Mouse (Mus musculus): ENCODE measurements around the gene Olfr516.

Gene Olfr516

GRCm38 (mm10) chr7:108850429-108850828 is at the start of gene Olfr516:
Gene Olfr516 (minus strand): TSS chr7:108850529.
- DNase-seq (ENCODE audit: low spot score in 2 of 2), result no peak

DNA sequence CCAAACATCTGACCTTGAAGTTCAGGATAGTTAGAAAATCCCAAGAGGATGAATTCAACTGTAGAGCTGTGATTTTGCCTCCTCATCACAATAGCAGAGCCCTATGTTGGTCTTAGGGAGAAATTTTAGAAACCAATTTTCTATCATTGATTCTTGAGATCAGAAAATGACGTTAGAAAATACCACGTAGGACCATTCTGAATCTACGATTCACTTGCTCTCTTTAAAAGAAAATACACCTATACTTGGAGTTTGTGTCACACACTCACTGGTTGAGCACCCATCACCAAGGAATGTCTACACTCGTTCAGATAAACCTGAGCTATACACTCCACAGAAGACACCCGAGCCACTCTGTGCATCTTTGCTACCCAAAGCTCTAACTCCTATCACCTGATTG is 44.0 kb upstream of the Olfr516 start, which contains the start of gene Olfr519:
Gene Olfr519, minus strand, starts transcription at position 101 of the 400 bp plus-strand sequence.
- no peak for DNase-seq (ENCODE audit: low spot score in 2 of 2)

DNA sequence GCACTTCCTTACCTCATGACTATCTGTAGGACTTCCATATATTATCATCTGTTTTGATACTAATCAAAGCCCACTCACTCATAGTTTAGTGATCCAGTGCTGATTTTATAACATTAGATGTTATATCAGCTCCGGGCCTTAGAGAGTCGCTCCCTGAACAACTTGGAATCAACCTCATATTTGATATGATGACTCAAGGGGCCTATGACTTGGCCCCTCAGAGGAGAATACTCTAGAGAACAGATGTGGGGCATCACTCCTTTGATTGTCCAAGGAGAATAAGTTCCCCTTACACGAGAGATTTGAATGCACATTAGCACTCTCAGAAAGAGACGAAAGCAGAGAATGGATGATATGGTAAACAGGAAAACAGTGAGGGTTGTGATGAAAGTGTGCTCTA is 34.6 kb upstream of the Olfr516 start, which contains the start of gene Olfr518:
Gene Olfr518, minus strand, starts transcription at position 101 of the 400 bp plus-strand sequence.
- DNase-seq (ENCODE audit: low spot score in 2 of 2), result no peak

GRCm38 (mm10) chr7:108872279-108872678 is 21.9 kb upstream of the Olfr516 start, which contains the start of gene Olfr517:
Gene Olfr517 (minus strand): TSS chr7:108872379.
- DNase-seq (ENCODE audit: low spot score in 2 of 2), result no peak

DNA sequence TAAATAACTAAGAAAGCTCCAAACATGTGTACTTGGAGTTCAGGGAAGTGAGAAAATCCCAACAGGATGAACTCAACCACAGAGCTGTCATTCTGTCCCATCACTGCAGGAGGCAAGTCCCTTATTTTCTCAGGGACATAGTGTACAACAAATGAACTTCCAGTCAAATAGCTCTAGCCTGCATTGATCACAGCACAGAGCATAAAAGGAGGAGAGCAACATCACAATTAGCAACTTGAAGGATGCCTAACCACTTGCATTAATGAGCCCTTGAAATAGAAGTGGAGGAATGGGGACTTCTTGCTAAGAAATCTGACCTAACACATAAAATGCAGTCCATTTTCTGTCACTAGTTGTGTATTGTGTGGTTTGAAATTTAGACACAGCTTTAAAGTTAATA is 24.4 kb downstream of the Olfr516 start, which contains the start of gene Olfr514:
Gene Olfr514, minus strand, starts transcription at position 101 of the 400 bp plus-strand sequence.
- no peak for DNase-seq (ENCODE audit: low spot score in 2 of 2)

DNA sequence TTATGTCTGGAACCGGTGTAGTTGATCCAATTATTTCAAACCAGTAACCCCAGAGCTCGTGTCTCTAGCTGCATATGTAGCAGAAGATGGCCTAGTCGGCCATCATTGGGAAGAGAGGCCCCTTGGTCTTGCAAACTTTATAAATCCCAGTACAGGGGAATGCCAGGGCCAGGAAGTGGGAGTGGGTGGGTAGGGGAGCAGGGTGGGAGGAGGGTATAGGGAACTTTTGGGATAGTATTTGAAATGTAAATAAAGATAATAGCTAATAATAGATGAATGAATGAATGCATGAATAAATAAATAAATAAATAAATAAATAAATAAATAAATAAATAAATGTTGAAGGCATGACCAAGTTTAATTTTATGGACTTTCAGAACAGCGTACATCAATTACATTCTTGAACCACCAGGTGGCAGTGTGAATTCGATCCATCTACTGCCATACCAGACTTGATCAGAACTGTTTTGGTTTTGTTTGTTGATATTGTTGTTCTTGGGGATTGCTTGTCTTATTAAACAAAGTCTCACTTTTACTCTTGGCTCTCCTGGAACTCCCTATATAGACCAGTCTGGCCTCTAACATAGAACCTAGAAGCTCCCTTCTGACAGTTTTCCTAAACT is 35.6 kb downstream of the Olfr516 start:
- peak; percentile 2 to 12 for DNase-seq (ENCODE audit: low spot score in 2 of 2)

DNA sequence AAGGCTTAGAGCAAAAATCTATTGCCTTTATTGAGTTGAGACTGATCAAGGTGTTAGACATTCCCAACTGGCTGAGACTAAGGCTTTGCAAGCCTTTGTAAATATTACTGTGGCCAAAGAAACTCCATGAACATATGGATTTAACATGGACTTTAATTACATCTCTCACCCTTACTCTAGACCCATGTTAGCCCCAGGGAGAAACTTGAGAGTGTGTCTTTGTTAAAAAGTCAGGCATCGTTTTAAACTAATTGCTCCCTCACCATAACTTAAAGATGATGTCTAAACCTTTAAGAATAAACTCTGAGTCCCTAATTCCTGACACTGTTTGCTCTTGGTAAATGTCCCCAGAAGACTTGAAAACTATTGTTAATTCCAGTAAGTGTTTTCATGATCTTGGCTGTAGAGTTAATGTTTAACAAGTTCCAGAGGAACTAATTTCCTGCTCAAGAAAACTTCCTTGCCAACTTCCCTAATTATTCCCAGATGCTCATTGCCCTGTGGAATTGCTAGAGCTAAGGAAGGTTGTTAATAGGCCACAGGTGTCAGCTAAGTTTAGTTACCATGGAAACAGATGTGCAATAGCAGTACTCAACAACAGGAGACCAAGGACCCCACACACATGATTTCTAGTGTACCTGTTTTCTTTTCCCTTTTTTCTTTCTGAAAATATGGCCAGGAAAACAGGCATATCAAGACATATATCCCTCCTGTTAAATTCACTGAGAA is 53.0 kb downstream of the Olfr516 start:
- DNase-seq (ENCODE audit: low spot score in 2 of 2), result no peak

Measured in spleen, postnatal 36 days (tissue).